Mouse (Mus musculus) stomach, embryonic 15.5 days (tissue): ENCODE measurements around the gene Gsap. TPM values are rescaled to one million over a fixed set of nuclear protein-coding genes. Genes with fewer than 3 reads are reported as not detected.

Experiments
- ATAC-seq: fragments of 200-750 bp; cut with Nextera tagmentation; 2 replicates; pipeline ENCODE4 v1.8.0; 2017; ENCODE audit warnings: low read depth, moderate number of reproducible peaks, moderate TSS enrichment; ENCODE audit not compliant: insufficient read depth, low FRiP score
- H3K27ac ChIP-seq: fragments of 300-500 bp; sonication (generic); 2 replicates; pipeline ENCODE4 v1.5.1; 2015; ENCODE audit warnings: mild to moderate bottlenecking, inconsistent platforms
- H3K27me3 ChIP-seq: fragments of 300-500 bp; sonication (generic); replicated peaks from 2 replicates; pipeline ENCODE4 v1.6.1; 2015; ENCODE audit warnings: inconsistent platforms
- H3K36me3 ChIP-seq: fragments of 300-500 bp; sonication (generic); 2 replicates; pipeline ENCODE4 v1.6.1; 2015; ENCODE audit warnings: inconsistent platforms
- H3K4me1 ChIP-seq: fragments of 300-500 bp; sonication (generic); 2 replicates; pipeline ENCODE4 v1.6.1; 2015; ENCODE audit warnings: inconsistent platforms
- H3K4me2 ChIP-seq: fragments of 300-500 bp; sonication (generic); 2 replicates; pipeline ENCODE4 v1.6.1; 2015; ENCODE audit warnings: mild to moderate bottlenecking, inconsistent platforms
- H3K4me3 ChIP-seq: fragments of 300-500 bp; sonication (generic); replicated peaks from 2 replicates; pipeline ENCODE4 v1.5.1; 2015; ENCODE audit warnings: inconsistent platforms
- H3K9ac ChIP-seq: fragments of 300-500 bp; sonication (generic); 2 replicates; pipeline ENCODE4 v1.6.1; 2015; ENCODE audit warnings: inconsistent platforms
- H3K9me3 ChIP-seq: fragments of 300-500 bp; sonication (generic); 2 replicates; pipeline ENCODE4 v1.6.1; 2016; ENCODE audit warnings: inconsistent platforms
- WGBS: fragments of 180-500 bp; shearing (Covaris S2); methylation state at CpG from one replicate; pipeline ENCODE4 v1.1.7; 2015; 5-methylcytosine and 5-hydroxymethylcytosine counted together
- polyA plus RNA-seq: library from polyadenylated mRNA; unstranded; fragments of >200 nt; fragmentation: Nextera tagmentation; extraction: Ambion mirVana; gene quantifications from 2 replicates; pipeline ENCODE4 v1.2.1, GENCODE M21; 2015

The Gsap gene
- polyA plus RNA-seq, 1 experiment from 2014 or later = 2.9 TPM

GRCm38 (mm10) chr5:21348366-21348765 lies 162.3 kb downstream of the Gsap start:
- H3K4me1 ChIP-seq = no peaks in the 10 kb centered on the region
- no peak overlapping the region for H3K4me3 ChIP-seq
- no peak overlapping the region for H3K9ac ChIP-seq
- no peak for ATAC-seq
- no peak overlapping the region for H3K27ac ChIP-seq
- no peaks in the 10 kb centered on the region for H3K36me3 ChIP-seq
- H3K4me2 ChIP-seq = no peak overlapping the region
- no peaks in the 10 kb centered on the region for H3K27me3 ChIP-seq
- no peaks in the 10 kb centered on the region for H3K9me3 ChIP-seq
- WGBS = 81% methylated on average over 7 of the region's 7 CpGs

- H3K4me1 ChIP-seq = no peaks in the 10 kb centered on the region
- H3K36me3 ChIP-seq = no peaks in the 10 kb centered on the region
- ATAC-seq = no peak
- H3K4me2 ChIP-seq = no peak overlapping the region
- no peak overlapping the region for H3K4me3 ChIP-seq
- no peaks in the 10 kb centered on the region for H3K27me3 ChIP-seq
- H3K27ac ChIP-seq = no peak overlapping the region
- no peaks in the 10 kb centered on the region for H3K9me3 ChIP-seq
- no peak overlapping the region for H3K9ac ChIP-seq
Measured at GRCm38 (mm10) chr5:21351678-21352077, 165.6 kb downstream of the Gsap start.

- H3K4me1 ChIP-seq = no peaks in the 10 kb centered on the region
- H3K27ac ChIP-seq = no peak overlapping the region
- H3K4me3 ChIP-seq = no peak overlapping the region
- H3K9me3 ChIP-seq = no peaks in the 10 kb centered on the region
- ATAC-seq = no peak
- no peak overlapping the region for H3K4me2 ChIP-seq
- no peaks in the 10 kb centered on the region for H3K36me3 ChIP-seq
- no peak overlapping the region for H3K9ac ChIP-seq
- 73% methylated on average over 3 of the region's 3 CpGs for WGBS
- no peaks in the 10 kb centered on the region for H3K27me3 ChIP-seq
Measured at GRCm38 (mm10) chr5:21358648-21359047, 172.6 kb downstream of the Gsap start.

- H3K4me3 ChIP-seq = no peak overlapping the region
- no peak overlapping the region for H3K27ac ChIP-seq
- H3K36me3 ChIP-seq = no peaks in the 10 kb centered on the region
- no peak for ATAC-seq
- H3K4me1 ChIP-seq = no peaks in the 10 kb centered on the region
- H3K9me3 ChIP-seq = no peaks in the 10 kb centered on the region
- 61% methylated on average over 3 of the region's 3 CpGs for WGBS
- no peaks in the 10 kb centered on the region for H3K27me3 ChIP-seq
- no peak overlapping the region for H3K4me2 ChIP-seq
- H3K9ac ChIP-seq = no peak overlapping the region
Measured at GRCm38 (mm10) chr5:21363343-21363742, 177.3 kb downstream of the Gsap start.

Other genes starting within 250 kb of the Gsap start
- 5.2 and 5.4 TPM in 2 replicates for gene Rsbn1l, start 229.9 kb upstream of the Gsap start, polyA plus RNA-seq
- 16.1 and 18.9 TPM in 2 replicates for gene Ptpn12, start 130.3 kb upstream of the Gsap start, polyA plus RNA-seq
- gene Fgl2, start 186.4 kb downstream of the Gsap start, polyA plus RNA-seq = 11.9 and 13.0 TPM in 2 replicates
- gene Ccdc146, start 238.4 kb downstream of the Gsap start, polyA plus RNA-seq = 0.35 and 0.62 TPM in 2 replicates
- gene Fam185a, start 238.7 kb downstream of the Gsap start, polyA plus RNA-seq = 8.8 and 9.0 TPM in 2 replicates